16 mouse cellular contexts compared by ENCODE assay signal in the genomic region with DNA sequence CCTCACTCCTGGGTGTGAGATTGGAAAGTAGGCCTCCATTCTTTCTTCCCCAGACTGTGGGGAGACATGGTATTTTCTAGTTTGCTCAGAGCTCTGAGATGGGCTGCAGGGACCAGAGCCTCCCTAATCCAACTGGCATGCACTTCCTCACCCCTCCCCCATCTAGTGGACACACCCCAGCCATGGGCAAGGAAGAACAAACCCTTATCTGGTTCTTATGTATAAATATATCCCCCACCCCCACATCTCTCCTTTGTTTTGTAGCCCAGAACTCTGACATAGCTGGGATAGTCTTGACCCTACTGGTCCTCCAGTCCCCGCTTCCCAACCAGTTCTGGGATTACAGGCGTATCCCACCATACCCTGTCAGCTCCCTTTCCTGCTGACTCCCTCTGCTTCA.
A peak's percentile ranks its signal among the peaks of the same experiment; 100 is the strongest.
DNase-seq lines count a peak whose midpoint lies in the region; ATAC-seq and TF ChIP-seq lines count a peak whose summit lies in the region.
"Had no signal": no experiment of that assay in that cellular context is flagged by ENCODE, and none has a peak within 500 bp of the region (broad histone marks: within the 10 kb centered on the region; RNA-seq: fewer than 3 reads in every experiment).

No protein-coding gene starts in this region.

- TF ChIP-seq EP300 in lung, postnatal 0 days (IDR thresholded peaks at IDR 0.05) = 0 out of 2 replicates have a peak, but pooled peaks have one; percentile 28

- 0 out of 2 replicates have a peak overlapping the region, but pooled peaks have one; percentile 46 for H3K9ac ChIP-seq in heart, embryonic 11.5 days (ENCODE audit: low read depth, low read length)
- no peak overlapping the region for H3K9ac ChIP-seq in heart, embryonic 15.5 days
- H3K9ac ChIP-seq in lung, postnatal 0 days (replicated peaks; ENCODE audit: low read depth) = no peak overlapping the region
- no peak overlapping the region for H3K9ac ChIP-seq in hindbrain, embryonic 13.5 days
- H3K9ac ChIP-seq: embryonic facial prominence, embryonic 12.5 days; intestine, embryonic 15.5 days had no signal

- no peak for DNase-seq in heart, postnatal 4 days
- no peak for DNase-seq in heart, postnatal 10 days
- peak; percentile 55 for DNase-seq in lung, postnatal 0 days (ENCODE audit: low spot score)
- peak; percentile 57 for DNase-seq in lung, postnatal 36 days
- DNase-seq: adrenal gland, postnatal 14 days; cerebellum, adult 11-12 months; cerebellum, adult 9-10 months; cerebellum, postnatal 25 days; heart, adult 11 months had no signal

- H3K4me3 ChIP-seq in heart, embryonic 11.5 days (ENCODE audit: low read depth, low read length) = no peak overlapping the region
- H3K4me3 ChIP-seq in heart, embryonic 15.5 days = no peak overlapping the region
- no peak overlapping the region for H3K4me3 ChIP-seq in lung, postnatal 0 days (ENCODE audit: low read depth, low read length)
- H3K4me3 ChIP-seq in hindbrain, embryonic 13.5 days = no peak overlapping the region
- H3K4me3 ChIP-seq: embryonic facial prominence, embryonic 12.5 days; forebrain, embryonic 15.5 days; intestine, embryonic 15.5 days had no signal

- no peak for TF ChIP-seq CTCF in lung, postnatal 0 days (IDR thresholded peaks at IDR 0.05)

- H3K36me3 ChIP-seq in heart, embryonic 11.5 days (ENCODE audit: control insufficient read depth, insufficient read depth, low read length) = peaks cover 6% of the 10 kb centered on the region
- H3K36me3 ChIP-seq in heart, embryonic 15.5 days = peaks cover 21% of the 10 kb centered on the region; the same call in 1 of the 2 replicates
- H3K36me3 ChIP-seq in lung, postnatal 0 days (ENCODE audit: insufficient read depth, low read length) = peaks cover 5% of the 10 kb centered on the region; the same call in 1 of the 2 replicates
- H3K36me3 ChIP-seq in hindbrain, embryonic 13.5 days = no peaks in the 10 kb centered on the region; the same call in 1 of the 2 replicates
- H3K36me3 ChIP-seq: forebrain, embryonic 15.5 days had no signal

- no peaks in the 10 kb centered on the region for H3K27me3 ChIP-seq in heart, embryonic 11.5 days (ENCODE audit: control insufficient read depth, insufficient read depth, low read length)
- H3K27me3 ChIP-seq in heart, embryonic 15.5 days = no peaks in the 10 kb centered on the region
- H3K27me3 ChIP-seq in lung, postnatal 0 days (replicated peaks; ENCODE audit: insufficient read depth, low read length) = no peaks in the 10 kb centered on the region
- no peaks in the 10 kb centered on the region for H3K27me3 ChIP-seq in hindbrain, embryonic 13.5 days
- H3K27me3 ChIP-seq: embryonic facial prominence, embryonic 12.5 days; forebrain, embryonic 15.5 days; intestine, embryonic 15.5 days had no signal

- intact Hi-C loops in heart, postnatal 10 days (cut with DNase I) = no loop called here

- peaks cover 76% of the 10 kb centered on the region for H3K4me1 ChIP-seq in heart, embryonic 11.5 days (ENCODE audit: control insufficient read depth, insufficient read depth, low read length)
- H3K4me1 ChIP-seq in heart, embryonic 15.5 days (replicated peaks) = peaks cover 72% of the 10 kb centered on the region
- peaks cover 13% of the 10 kb centered on the region; the same call in 1 of the 2 replicates for H3K4me1 ChIP-seq in lung, postnatal 0 days (ENCODE audit: insufficient read depth, low read depth, low read length)
- peaks cover 7% of the 10 kb centered on the region for H3K4me1 ChIP-seq in hindbrain, embryonic 13.5 days (replicated peaks)
- H3K4me1 ChIP-seq: forebrain, embryonic 15.5 days had no signal

- peak overlapping the region; percentile 50; the same call in 1 of the 2 replicates for H3K27ac ChIP-seq in heart, embryonic 11.5 days (ENCODE audit: low read depth, low read length)
- peak overlapping the region; percentile 35 for H3K27ac ChIP-seq in heart, embryonic 15.5 days
- no peak overlapping the region for H3K27ac ChIP-seq in lung, postnatal 0 days (ENCODE audit: low read length)
- H3K27ac ChIP-seq in hindbrain, embryonic 13.5 days = no peak overlapping the region
- H3K27ac ChIP-seq: embryonic facial prominence, embryonic 12.5 days; forebrain, embryonic 15.5 days; hindbrain, embryonic 14.5 days; intestine, embryonic 15.5 days had no signal

- no peaks in the 10 kb centered on the region for H3K9me3 ChIP-seq in heart, embryonic 11.5 days (replicated peaks; ENCODE audit: control insufficient read depth, low read length)
- no peaks in the 10 kb centered on the region for H3K9me3 ChIP-seq in heart, embryonic 15.5 days (replicated peaks)
- no peaks in the 10 kb centered on the region for H3K9me3 ChIP-seq in lung, postnatal 0 days (ENCODE audit: low read length)
- H3K9me3 ChIP-seq in hindbrain, embryonic 13.5 days = no peaks in the 10 kb centered on the region
- H3K9me3 ChIP-seq: embryonic facial prominence, embryonic 12.5 days; forebrain, embryonic 15.5 days; intestine, embryonic 15.5 days had no signal

- ATAC-seq in heart, embryonic 11.5 days (replicated peaks; ENCODE audit: insufficient number of reproducible peaks, low FRiP score, low TSS enrichment) = no peak
- ATAC-seq in heart, embryonic 15.5 days (replicated peaks; ENCODE audit: insufficient number of reproducible peaks, insufficient read depth, low FRiP score, low read depth) = no peak
- peak; percentile 11; the same call in 1 of the 2 replicates for ATAC-seq in lung, postnatal 0 days
- no peak for ATAC-seq in hindbrain, embryonic 13.5 days (ENCODE audit: low FRiP score)
- ATAC-seq: forebrain, embryonic 15.5 days; intestine, embryonic 15.5 days had no signal

- 68% methylated on average over 2 of the region's 2 CpGs for WGBS in heart, embryonic 11.5 days (ENCODE audit: insufficient replicate concordance)
- 51% methylated on average over 2 of the region's 2 CpGs for WGBS in heart, embryonic 15.5 days
- 70% methylated on average over 2 of the region's 2 CpGs for WGBS in lung, postnatal 0 days
- WGBS in hindbrain, embryonic 13.5 days = 97% methylated on average over 2 of the region's 2 CpGs

- no peak overlapping the region for H3K4me2 ChIP-seq in heart, embryonic 11.5 days
- no peak overlapping the region for H3K4me2 ChIP-seq in heart, embryonic 15.5 days
- no peak overlapping the region for H3K4me2 ChIP-seq in lung, postnatal 0 days (replicated peaks; ENCODE audit: low read depth, low read length)
- H3K4me2 ChIP-seq in hindbrain, embryonic 13.5 days = no peak overlapping the region
- H3K4me2 ChIP-seq: embryonic facial prominence, embryonic 12.5 days; intestine, embryonic 15.5 days had no signal

Comparison
In these comparisons a context has a peak if more than half of its experiments do, and no peak if none do; other contexts are left out.
1. H3K27ac ChIP-seq: peak in heart, embryonic 11.5 days (single experiment) and heart, embryonic 15.5 days (single experiment); none in lung, postnatal 0 days (single experiment) and hindbrain, embryonic 13.5 days (single experiment).
2. DNase-seq: peak in lung, postnatal 0 days (single experiment) and lung, postnatal 36 days (single experiment); none in heart, postnatal 4 days (single experiment) and heart, postnatal 10 days (0 of 2).